Mouse (Mus musculus) brown adipose tissue, adult 24 weeks (tissue): ENCODE measurements around the gene Ddhd1. TPM values are rescaled to one million over a fixed set of nuclear protein-coding genes. Genes with fewer than 3 reads are reported as not detected.
A peak's percentile ranks its signal among the peaks of the same experiment; 100 is the strongest.
"Not testable (repeated sequence)": the region's sequence is repeated elsewhere in the genome, so short reads cannot be mapped to it uniquely, and the experiment has no call there.

Experiments used
- H3K27ac ChIP-seq: fragments of 200-500 bp; replicated peaks from 2 replicates; pipeline ENCODE4 v1.5.1; 2012; ENCODE audit warnings: low read depth, mild to moderate bottlenecking, low read length
- H3K4me1 ChIP-seq: fragments of 200-500 bp; 2 replicates; pipeline ENCODE4 v1.6.1; 2012; ENCODE audit warnings: low read length, mixed read lengths; ENCODE audit not compliant: control insufficient read depth, insufficient read depth, insufficient read length
- H3K4me3 ChIP-seq: fragments of 200-500 bp; 2 replicates; pipeline ENCODE4 v1.5.1; 2012; ENCODE audit warnings: low read depth, mild to moderate bottlenecking, low read length, moderate library complexity; ENCODE audit not compliant: insufficient read depth
- polyA plus RNA-seq: library from polyadenylated mRNA; stranded (reverse); fragments of >200 nt; gene quantifications from 2 replicates; pipeline ENCODE4 v1.2.4, GENCODE M21; 2012; ENCODE audit not compliant: missing spikeins, insufficient read depth, insufficient read length

Gene Ddhd1
- polyA plus RNA-seq, 1 experiment, result 25.2 TPM

GRCm38 (mm10) chr14:45629938-45630337 is 28.0 kb downstream of the Ddhd1 start:
- H3K27ac ChIP-seq, result no peak overlapping the region
- no peaks in the 10 kb centered on the region for H3K4me1 ChIP-seq
- H3K4me3 ChIP-seq, result no peak overlapping the region

DNA sequence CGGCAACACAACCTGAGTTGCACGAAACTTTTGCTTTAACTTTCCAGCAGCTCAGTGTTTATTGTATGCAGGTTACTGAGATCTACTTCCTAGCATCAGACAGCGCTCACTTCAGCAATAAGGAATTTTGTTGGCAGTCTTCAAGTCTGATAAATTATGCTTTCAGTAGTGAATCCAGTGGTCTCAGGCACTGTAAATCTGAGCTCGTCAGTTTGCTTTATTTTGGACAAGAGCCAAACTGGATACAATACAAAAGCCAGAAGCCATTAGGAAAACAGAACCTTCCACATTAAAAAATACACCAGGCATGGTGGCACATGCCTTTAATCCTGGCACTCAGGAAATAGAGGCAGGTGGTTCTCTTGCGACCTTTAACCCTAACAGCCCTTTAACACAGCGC is 39.6 kb downstream of the Ddhd1 start:
- Histone ChIP-seq H3K4me1 (no peaks in the 10 kb centered on the region), H3K27ac (no peak overlapping the region), H3K4me3 (no peak overlapping the region)

GRCm38 (mm10) chr14:45616526-45616925 is 41.4 kb downstream of the Ddhd1 start:
- H3K4me1 ChIP-seq, result no peaks in the 10 kb centered on the region
- H3K27ac ChIP-seq, result no peak overlapping the region
- H3K4me3 ChIP-seq, result no peak overlapping the region

DNA sequence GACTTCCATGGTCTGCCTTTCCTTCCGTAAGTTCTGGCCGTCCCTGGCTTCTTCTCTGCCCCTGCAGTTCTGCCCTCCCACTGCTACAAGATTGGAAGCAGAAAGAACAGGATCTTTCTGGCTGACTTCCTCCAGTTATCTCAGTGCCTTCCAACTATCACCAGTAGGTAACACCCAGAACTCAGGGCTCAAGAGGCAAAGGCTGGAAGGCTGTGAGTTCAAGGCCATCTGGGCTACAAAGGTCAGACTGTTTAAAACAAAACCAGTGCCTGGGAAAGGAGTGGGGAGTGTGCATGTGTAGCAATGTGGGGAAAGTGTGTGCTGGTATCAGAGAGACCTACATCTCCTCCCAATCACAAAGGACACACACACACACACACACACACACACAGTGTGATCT is 42.2 kb downstream of the Ddhd1 start:
- Histone ChIP-seq H3K4me1 (no peaks in the 10 kb centered on the region), H3K4me3 (no peak overlapping the region), H3K27ac (no peak overlapping the region)

- Histone ChIP-seq H3K27ac (no peak overlapping the region), H3K4me3 (no peak overlapping the region), H3K4me1 (no peaks in the 10 kb centered on the region)
Measured at GRCm38 (mm10) chr14:45614822-45615221, 43.1 kb downstream of the Ddhd1 start.

GRCm38 (mm10) chr14:45614406-45614805 is 43.5 kb downstream of the Ddhd1 start:
- no peak overlapping the region for H3K27ac ChIP-seq

DNA sequence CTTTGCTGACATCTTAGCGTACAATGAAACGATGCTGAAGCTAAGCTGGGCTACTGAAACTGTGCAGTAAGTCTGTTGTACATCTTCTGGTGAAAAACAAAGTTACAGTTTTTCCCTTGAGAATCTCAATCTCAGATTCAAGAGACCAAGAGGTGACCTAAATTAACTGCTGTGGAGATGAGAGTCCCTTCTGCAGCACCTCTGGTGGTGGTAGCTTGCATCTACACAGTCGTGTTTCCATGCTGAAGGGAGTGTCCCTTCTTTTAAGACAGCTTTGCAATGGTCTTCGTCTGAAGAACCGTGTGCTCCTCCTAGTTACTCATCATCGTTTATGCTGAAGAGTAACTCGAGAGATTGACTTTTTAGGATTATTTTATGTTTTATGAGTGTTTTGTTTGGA is 46.3 kb downstream of the Ddhd1 start:
- Histone ChIP-seq H3K4me3 (no peak overlapping the region), H3K27ac (no peak overlapping the region), H3K4me1 (no peaks in the 10 kb centered on the region)

More at GRCm38 (mm10) chr14:45614406-45614805, 43.5 kb downstream of the Ddhd1 start:
- H3K4me1 ChIP-seq, result no peaks in the 10 kb centered on the region
- H3K4me3 ChIP-seq, result no peak overlapping the region

- 0 out of 2 replicates have a peak, but pooled peaks cover 3% of the 10 kb centered on the region for H3K4me1 ChIP-seq
- H3K27ac ChIP-seq, result no peak overlapping the region
- no peak overlapping the region for H3K4me3 ChIP-seq
Measured at GRCm38 (mm10) chr14:45602002-45602401, 55.9 kb downstream of the Ddhd1 start.

DNA sequence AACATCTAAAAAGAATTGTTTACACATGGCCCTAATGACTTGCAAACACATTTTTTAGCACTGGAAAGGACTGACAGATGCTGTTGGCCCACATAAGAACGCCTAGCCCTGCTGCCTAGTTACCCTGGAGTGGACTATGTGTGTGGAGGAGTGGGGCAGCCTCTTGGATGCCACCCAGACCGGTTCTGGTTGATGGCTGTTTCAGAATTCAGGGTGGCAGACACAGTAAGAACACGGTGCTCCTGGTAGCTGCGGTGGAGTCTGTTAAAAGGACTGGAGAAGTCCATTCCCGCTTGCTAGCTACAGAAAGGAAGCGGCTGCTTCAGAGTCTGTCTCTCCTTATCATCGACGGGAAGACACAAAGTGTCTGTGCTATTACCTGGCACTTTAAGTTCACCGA is 57.4 kb downstream of the Ddhd1 start:
- Histone ChIP-seq H3K4me3 (no peak overlapping the region), H3K27ac (no peak overlapping the region), H3K4me1 (0 out of 2 replicates have a peak, but pooled peaks cover 3% of the 10 kb centered on the region)

DNA sequence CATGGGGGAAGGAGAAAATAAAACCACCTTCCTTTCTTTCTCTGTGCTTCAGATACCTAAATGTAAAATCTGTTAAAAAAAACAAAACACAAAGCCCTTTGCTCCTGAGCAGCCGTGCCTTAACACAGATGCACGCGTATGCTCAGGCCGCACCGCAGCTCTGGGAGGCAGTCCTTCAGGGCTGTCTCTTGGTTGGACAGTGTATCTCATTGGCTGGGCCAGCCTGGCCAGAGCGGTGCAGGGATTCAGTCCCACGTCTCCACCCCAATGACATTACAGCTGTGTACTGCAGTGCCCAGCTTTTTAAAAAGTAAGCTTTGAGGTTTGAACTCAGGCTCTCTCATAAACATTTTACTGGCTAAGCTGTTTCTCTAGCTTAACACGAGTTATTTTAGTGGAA is 60.1 kb downstream of the Ddhd1 start:
- no peak overlapping the region for H3K4me3 ChIP-seq
- H3K4me1 ChIP-seq, result peaks cover 7% of the 10 kb centered on the region; the same call in 1 of the 2 replicates
- H3K27ac ChIP-seq, result no peak overlapping the region

GRCm38 (mm10) chr14:45593261-45593660 is 64.7 kb downstream of the Ddhd1 start:
- Histone ChIP-seq H3K27ac (0 out of 2 replicates have a peak overlapping the region, but pooled peaks have one; percentile 10), H3K4me3 (no peak overlapping the region), H3K4me1 (peaks cover 9% of the 10 kb centered on the region; the same call in 1 of the 2 replicates)

DNA sequence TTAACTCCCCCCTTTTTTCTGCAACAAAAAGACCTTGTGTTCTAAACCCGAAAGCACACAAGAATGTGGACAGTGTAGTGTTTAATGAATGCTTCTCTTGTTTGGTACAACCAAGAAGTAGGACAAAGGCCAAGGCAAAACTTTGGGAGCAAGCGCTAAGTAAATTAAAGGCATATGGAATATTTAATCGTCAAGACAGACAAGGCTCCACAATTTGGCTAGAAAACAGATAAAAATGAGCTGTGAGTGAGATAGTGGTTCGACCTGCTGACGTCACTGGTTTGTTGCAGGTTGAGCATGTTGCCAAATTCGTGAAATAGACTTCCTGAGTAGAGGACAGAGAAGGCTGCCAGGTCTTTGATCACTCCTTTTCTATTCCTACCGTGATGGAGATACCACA is 69.5 kb downstream of the Ddhd1 start:
- peaks cover 10% of the 10 kb centered on the region for H3K4me1 ChIP-seq
- H3K27ac ChIP-seq, result no peak overlapping the region
- H3K4me3 ChIP-seq, result no peak overlapping the region

- peaks cover 8% of the 10 kb centered on the region for H3K4me1 ChIP-seq
- no peak overlapping the region for H3K4me3 ChIP-seq
- H3K27ac ChIP-seq, result no peak overlapping the region
Measured at GRCm38 (mm10) chr14:45587536-45587935, 70.4 kb downstream of the Ddhd1 start.

DNA sequence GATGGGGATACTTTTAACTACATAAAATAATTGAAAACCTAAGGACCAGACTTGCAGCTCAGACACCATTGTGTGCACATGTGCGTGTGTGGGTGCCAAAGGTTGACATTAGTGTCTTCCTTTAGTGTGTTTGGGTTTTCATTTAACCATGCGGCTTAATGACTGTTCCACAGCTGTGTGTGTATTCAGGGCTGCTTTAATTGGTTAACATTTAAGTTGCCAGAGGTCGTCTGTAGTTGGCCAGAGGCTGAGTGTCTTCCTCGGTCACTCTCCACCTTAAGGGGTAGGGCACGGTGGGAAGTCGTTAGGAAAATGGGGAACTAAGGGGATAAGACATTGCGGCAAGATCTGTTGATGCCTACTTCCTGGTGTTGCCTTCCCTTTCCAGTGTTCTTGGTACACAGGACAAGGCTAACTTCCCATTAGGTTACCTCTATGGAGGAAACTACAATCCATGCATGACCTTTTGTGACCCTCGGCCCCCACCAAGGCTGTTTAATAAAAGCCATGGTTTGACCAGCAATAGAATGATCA is 74.4 kb downstream of the Ddhd1 start:
- Histone ChIP-seq H3K27ac (no peak overlapping the region), H3K4me3 (no peak overlapping the region), H3K4me1 (peaks cover 8% of the 10 kb centered on the region)

DNA sequence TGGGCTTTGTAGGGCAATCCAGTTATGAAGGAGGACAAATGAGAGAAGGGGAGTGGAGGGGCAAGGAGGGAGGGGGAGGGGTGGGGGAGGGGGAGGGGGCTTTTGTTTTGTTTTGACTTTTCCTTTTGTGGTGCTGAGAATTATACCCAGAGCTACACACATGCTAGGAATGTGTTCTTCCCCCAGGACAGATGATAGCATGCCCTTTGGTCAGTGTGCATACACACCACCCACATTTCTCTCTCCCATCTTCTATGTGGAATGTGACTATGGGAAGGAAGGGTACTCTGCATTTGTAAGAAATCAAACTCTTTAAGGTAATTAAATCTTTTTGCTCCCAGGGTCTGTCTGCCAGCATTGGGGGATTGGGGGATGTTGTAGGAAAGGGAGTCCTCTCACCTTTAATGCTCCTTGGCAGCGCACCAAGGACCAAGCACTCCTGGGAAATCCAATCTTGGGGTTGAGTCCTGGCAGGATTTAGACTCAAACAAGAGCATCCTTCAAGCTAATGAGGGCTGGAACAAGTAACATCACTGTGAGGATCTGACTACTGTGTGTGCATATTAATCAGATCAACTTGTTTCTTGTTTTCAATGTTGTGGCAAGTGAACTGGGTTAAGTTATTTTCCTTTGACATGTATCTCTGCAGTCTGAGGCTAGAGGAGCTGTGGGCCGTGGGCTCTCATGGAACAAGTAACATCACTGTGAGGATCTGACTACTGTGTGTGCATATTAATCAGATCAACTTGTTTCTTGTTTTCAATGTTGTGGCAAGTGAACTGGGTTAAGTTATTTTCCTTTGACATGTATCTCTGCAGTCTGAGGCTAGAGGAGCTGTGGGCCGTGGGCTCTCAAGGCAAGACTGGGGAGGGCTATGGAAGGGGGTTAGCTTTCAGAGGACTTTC is 76.8 kb downstream of the Ddhd1 start:
- not testable (repeated sequence) for H3K4me1 ChIP-seq, H3K27ac ChIP-seq, H3K4me3 ChIP-seq
